Mouse (Mus musculus) lung, embryonic 14.5 days (tissue): Measurements from ENCODE around the gene Gtf2h2. TPM values are rescaled to one million over a fixed set of nuclear protein-coding genes. Genes with fewer than 3 reads are reported as not detected.

Experiments
- ATAC-seq: fragments of 200-750 bp; cut with Nextera tagmentation; 2 replicates; pipeline ENCODE4 v1.8.0; 2017; ENCODE audit warnings: mild to moderate bottlenecking, moderate TSS enrichment, moderate library complexity; ENCODE audit not compliant: insufficient read depth
- DNase-seq: peaks from one replicate; pipeline ENCODE4 v3.0.0-alpha.2; 2015
- H3K27ac ChIP-seq: fragments of 300-500 bp; sonication (generic); 2 replicates; pipeline ENCODE4 v1.5.1; 2014; ENCODE audit warnings: low read depth, mild to moderate bottlenecking, moderate library complexity
- H3K27me3 ChIP-seq: fragments of 300-500 bp; sonication (generic); 2 replicates; pipeline ENCODE4 v1.6.1; 2014; ENCODE audit warnings: low read length, control low read depth; ENCODE audit not compliant: insufficient read depth
- H3K36me3 ChIP-seq: fragments of 300-500 bp; sonication (generic); 2 replicates; pipeline ENCODE4 v1.6.1; 2014; ENCODE audit warnings: control low read depth; ENCODE audit not compliant: insufficient read depth
- H3K4me1 ChIP-seq: fragments of 300-500 bp; sonication (generic); 2 replicates; pipeline ENCODE4 v1.6.1; 2014; ENCODE audit warnings: antibody characterized with exemption, control low read depth; ENCODE audit not compliant: insufficient read depth
- H3K4me2 ChIP-seq: fragments of 300-500 bp; sonication (generic); 2 replicates; pipeline ENCODE4 v1.6.1; 2014; ENCODE audit warnings: mild to moderate bottlenecking
- H3K4me3 ChIP-seq: fragments of 300-500 bp; sonication (generic); 2 replicates; pipeline ENCODE4 v1.5.1; 2014; ENCODE audit warnings: low read depth, low read length
- H3K9ac ChIP-seq: fragments of 300-500 bp; sonication (generic); 2 replicates; pipeline ENCODE4 v1.6.1; 2014
- H3K9me3 ChIP-seq: fragments of 300-500 bp; sonication (generic); 2 replicates; pipeline ENCODE4 v1.6.1; 2016; ENCODE audit warnings: low read depth, low read length, control low read depth
- CTCF ChIP-seq: IDR thresholded peaks from 2 replicates; pipeline ENCODE4 v1.5.1; 2016; ENCODE audit warnings: antibody characterized with exemption, low read depth
- WGBS: fragments of 180-500 bp; shearing (Covaris S2); extraction: QIAGEN DNeasy Blood & Tissue Kit; methylation state at CpG from one replicate; pipeline ENCODE4 v1.1.7; 2014; 5-methylcytosine and 5-hydroxymethylcytosine counted together
- polyA plus RNA-seq: library from polyadenylated mRNA; unstranded; fragments of >200 nt; fragmentation: Nextera tagmentation; extraction: Ambion mirVana; gene quantifications from 2 replicates; pipeline ENCODE4 v1.2.1, GENCODE M21; 2014

Gene Gtf2h2
- polyA plus RNA-seq, 1 experiment from 2014 or later = 77.3 TPM

- Histone ChIP-seq H3K4me2 (no peak overlapping the region), H3K27me3 (no peaks in the 10 kb centered on the region), H3K36me3 (no peaks in the 10 kb centered on the region), H3K4me1 (0 out of 2 replicates have a peak, but pooled peaks cover 2% of the 10 kb centered on the region), H3K4me3 (no peak overlapping the region), H3K9ac (no peak overlapping the region), H3K27ac (no peak overlapping the region), H3K9me3 (no peaks in the 10 kb centered on the region)
- 79% methylated on average over 9 of the region's 9 CpGs for WGBS
- no peak for ATAC-seq
- DNase-seq = no peak
- no peak for TF ChIP-seq CTCF
Measured at GRCm38 (mm10) chr13:100521724-100522591, 29.6 kb upstream of the Gtf2h2 start.

GRCm38 (mm10) chr13:100519162-100519561, 26.8 kb upstream of the Gtf2h2 start:
- DNase-seq (no peak), ATAC-seq (no peak)
- H3K4me1 ChIP-seq = 0 out of 2 replicates have a peak, but pooled peaks cover 2% of the 10 kb centered on the region
- TF ChIP-seq CTCF = no peak
- H3K9me3 ChIP-seq = no peaks in the 10 kb centered on the region
- H3K4me2 ChIP-seq = no peak overlapping the region
- H3K9ac ChIP-seq = no peak overlapping the region
- no peaks in the 10 kb centered on the region for H3K27me3 ChIP-seq
- H3K36me3 ChIP-seq = no peaks in the 10 kb centered on the region
- H3K4me3 ChIP-seq = no peak overlapping the region
- 62% methylated on average over 2 of the region's 2 CpGs for WGBS
- H3K27ac ChIP-seq = no peak overlapping the region

DNA sequence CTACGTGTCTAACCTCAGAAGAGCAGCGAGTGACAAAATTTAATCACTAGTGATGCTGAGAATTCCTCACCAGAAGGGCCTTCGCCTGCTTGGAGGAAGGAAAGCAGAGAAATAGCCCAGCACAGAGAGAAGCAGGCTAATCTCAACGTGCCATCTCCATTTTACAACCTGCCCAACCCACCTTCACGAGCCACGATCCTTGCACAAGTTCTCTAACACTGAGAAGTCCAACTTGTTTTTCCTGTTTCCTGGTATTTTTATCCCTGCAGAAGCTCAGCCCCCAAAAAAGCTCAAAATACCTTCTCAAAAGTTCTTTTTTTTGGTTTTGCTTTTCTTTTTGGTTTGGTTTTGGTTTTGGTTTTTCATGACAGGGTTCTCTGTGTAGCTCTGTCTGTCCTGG, 25.8 kb upstream of the Gtf2h2 start:
- Histone ChIP-seq H3K4me1 (0 out of 2 replicates have a peak, but pooled peaks cover 2% of the 10 kb centered on the region), H3K27ac (peak overlapping the region; percentile 1; the same call in 1 of the 2 replicates), H3K4me3 (no peak overlapping the region), H3K36me3 (no peaks in the 10 kb centered on the region), H3K4me2 (no peak overlapping the region), H3K27me3 (no peaks in the 10 kb centered on the region), H3K9me3 (no peaks in the 10 kb centered on the region), H3K9ac (no peak overlapping the region)
- no peak for TF ChIP-seq CTCF
- 70% methylated on average over 6 of the region's 6 CpGs for WGBS
- ATAC-seq = no peak
- peak; percentile 59 for DNase-seq

DNA sequence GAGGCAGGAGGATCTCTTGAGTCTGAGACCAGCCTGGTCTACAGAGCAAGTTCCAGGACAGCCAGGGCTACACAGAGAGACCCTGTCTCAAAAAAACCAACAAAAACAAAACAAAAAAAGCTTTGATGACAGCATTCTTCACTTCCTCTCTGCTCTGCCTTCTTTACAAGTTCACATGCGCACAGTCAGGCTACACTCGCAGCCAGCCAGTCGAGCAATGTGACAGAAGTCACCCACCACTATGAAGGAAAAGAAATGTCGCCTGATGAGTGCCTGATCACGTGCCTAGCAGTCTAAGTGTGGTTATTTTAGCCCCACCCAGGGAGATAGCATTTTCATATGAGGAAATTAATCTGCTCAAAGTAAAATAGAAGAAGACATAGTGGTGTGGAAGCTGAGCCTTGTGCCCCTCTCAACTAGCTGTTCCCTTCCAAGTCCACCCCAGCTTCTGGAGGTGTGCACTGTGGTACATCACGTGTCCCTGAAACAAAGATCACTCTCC, 25.3 kb upstream of the Gtf2h2 start:
- TF ChIP-seq CTCF = no peak
- WGBS = 84% methylated on average over 6 of the region's 6 CpGs
- Histone ChIP-seq H3K27me3 (no peaks in the 10 kb centered on the region), H3K4me3 (no peak overlapping the region), H3K9ac (no peak overlapping the region), H3K4me2 (no peak overlapping the region), H3K9me3 (no peaks in the 10 kb centered on the region), H3K27ac (peak overlapping the region; percentile 1; the same call in 1 of the 2 replicates), H3K4me1 (0 out of 2 replicates have a peak, but pooled peaks cover 2% of the 10 kb centered on the region), H3K36me3 (no peaks in the 10 kb centered on the region)
- DNase-seq (no peak), ATAC-seq (no peak)

- 49% methylated on average over 12 of the region's 12 CpGs for WGBS
- H3K4me2 ChIP-seq = no peak overlapping the region
- peak; percentile 37 for DNase-seq
- H3K36me3 ChIP-seq = no peaks in the 10 kb centered on the region
- peak overlapping the region; percentile 72 for H3K27ac ChIP-seq
- H3K4me1 ChIP-seq = 0 out of 2 replicates have a peak, but pooled peaks cover 2% of the 10 kb centered on the region
- no peak overlapping the region; the same call in 1 of the 2 replicates for H3K9ac ChIP-seq
- no peaks in the 10 kb centered on the region for H3K27me3 ChIP-seq
- no peak overlapping the region for H3K4me3 ChIP-seq
- TF ChIP-seq CTCF = no peak
- peak; percentile 77 for ATAC-seq
- no peaks in the 10 kb centered on the region for H3K9me3 ChIP-seq
Measured at GRCm38 (mm10) chr13:100516213-100517105, 24.1 kb upstream of the Gtf2h2 start.

DNA sequence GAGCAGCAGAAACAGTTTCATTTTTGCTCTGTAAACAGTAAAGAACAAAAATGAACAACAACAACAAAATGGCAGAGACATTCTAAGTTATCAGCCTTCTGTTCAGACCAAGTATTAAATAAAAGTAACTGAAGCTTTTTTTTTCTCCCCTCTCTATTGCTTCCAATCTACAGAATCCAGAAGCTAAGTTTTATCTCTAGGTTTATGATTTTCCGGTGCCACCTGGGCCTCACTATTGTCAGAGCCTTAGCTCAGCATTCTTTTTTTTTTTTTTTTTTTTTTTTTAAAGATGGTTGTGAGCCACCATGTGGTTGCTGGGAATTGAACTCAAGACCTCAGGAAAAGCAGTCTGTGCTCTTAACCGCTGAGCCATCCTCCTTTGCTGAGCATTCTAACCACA, 20.4 kb upstream of the Gtf2h2 start:
- no peak overlapping the region for H3K4me3 ChIP-seq
- H3K9ac ChIP-seq = no peak overlapping the region
- no peaks in the 10 kb centered on the region for H3K36me3 ChIP-seq
- TF ChIP-seq CTCF = no peak
- no peak for DNase-seq
- 81% methylated on average over 2 of the region's 2 CpGs for WGBS
- no peaks in the 10 kb centered on the region for H3K4me1 ChIP-seq
- no peaks in the 10 kb centered on the region for H3K9me3 ChIP-seq
- H3K27ac ChIP-seq = no peak overlapping the region
- ATAC-seq = no peak
- no peak overlapping the region for H3K4me2 ChIP-seq
- no peaks in the 10 kb centered on the region for H3K27me3 ChIP-seq
